Mouse (Mus musculus) naive thymus-derived CD4-positive, alpha-beta T cell, adult 2 months (primary cell): ENCODE data around the gene Olfr304.
"Not testable (repeated sequence)": the region's sequence is repeated elsewhere in the genome, so short reads cannot be mapped to it uniquely, and the experiment has no call there.

Source experiments
- DNase-seq: peaks from one replicate; pipeline ENCODE4 v3.0.0-alpha.2; 2011; ENCODE audit warnings: low read depth

Olfr304 gene

DNA sequence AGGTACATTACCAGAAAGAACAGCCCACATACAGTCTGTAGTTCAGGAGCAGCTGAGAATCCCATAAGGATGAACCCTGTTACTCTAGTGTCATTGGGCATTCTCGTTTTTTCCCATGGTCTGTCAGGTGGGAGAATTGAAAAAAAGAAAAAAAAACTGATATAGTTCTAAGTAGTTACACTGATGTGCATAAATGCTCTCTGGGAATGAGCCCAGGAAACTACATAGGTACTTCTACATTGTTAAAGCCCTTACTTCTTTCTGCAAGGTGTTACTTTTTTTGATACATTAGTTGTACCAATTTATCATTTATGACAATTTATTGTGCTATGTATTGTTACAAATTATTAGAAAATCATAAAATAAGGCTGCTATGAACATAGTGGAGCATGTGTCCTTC lies at the start of gene Olfr304:
Gene Olfr304 (minus strand): TSS at position 101 of the 400 bp plus-strand sequence.
- DNase-seq, result no peak

DNA sequence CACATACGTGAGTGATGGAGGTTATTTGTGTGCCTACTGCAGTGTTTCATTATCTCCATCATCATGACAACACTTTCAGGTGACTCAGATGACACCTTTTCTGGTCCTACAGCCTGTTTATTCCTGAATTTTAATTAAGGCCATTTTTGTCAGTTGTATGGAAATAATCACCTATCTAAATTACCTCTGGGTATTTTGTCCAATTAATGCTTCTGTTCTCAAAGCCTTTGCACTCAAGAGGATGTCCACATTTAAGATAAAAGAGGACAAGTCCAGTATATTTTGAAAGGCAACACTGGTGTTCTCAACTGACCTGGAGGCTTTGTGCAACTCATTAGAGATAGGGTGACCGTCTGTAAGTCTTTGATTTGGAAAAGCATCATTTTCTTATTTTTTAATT lies 17.1 kb upstream of the Olfr304 start, which contains the start of gene Olfr301:
Gene Olfr301 (plus strand): TSS at position 301 of the 400 bp plus-strand sequence.
- no peak for DNase-seq

DNA sequence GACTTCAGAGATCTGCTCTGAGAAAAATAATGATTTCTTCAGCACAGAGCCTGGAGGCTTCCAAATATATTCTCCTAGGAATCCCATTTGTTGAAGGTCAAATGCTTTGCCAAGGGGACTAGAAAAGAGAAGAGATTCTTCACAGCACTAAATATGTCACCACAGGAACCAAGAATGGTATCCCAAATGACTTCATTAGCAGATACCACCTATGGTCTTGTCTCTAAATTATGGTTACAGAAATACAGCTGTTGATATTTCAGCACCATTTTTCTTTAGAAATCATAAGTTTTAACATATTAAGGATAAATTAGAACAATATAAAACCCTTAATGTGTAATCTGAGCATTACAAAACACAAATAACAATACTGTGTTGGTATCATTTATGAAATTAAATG lies 11.2 kb upstream of the Olfr304 start, which contains the start of gene Olfr303:
Gene Olfr303 (minus strand): TSS at position 101 of the 400 bp plus-strand sequence.
- DNase-seq, result no peak

DNA sequence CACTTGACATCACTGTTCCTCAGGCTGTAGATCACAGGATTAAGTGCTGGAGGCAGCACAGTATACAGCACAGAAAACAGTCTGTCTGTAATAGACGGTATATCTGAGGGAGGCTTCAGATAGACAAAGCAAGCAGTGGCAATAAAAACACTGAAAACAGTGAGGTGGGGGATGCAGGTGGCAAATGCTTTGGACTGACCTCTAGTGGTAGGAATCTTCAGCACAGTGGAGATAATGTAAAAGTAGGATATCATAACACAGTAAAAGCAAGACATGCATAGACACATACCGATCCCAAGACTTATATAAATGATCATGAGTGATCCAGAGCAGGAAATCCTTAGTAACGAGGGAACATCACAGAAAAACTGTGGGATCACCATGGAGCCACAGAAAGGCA lies 689 bp downstream of the Olfr304 start:
- DNase-seq, result no peak

DNA sequence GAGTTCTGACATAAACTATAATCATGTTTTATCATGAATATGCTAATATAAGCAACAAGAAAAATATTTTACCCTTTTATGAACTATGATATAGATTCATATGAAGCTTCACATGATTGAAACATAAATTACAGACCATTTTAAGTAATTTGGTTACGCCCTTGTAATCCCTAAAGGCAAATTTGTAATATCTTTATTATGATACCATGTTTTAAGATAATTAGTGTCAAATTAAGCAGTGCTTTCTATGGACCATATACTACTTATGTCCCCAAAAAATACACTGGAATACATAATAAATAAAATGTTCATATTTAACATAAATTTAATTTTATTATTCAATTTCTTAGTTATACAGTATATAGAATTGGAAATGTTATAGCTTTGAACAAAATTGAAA lies 19.6 kb downstream of the Olfr304 start, which contains the start of gene Olfr305:
Gene Olfr305 (minus strand): TSS at position 101 of the 400 bp plus-strand sequence.
- no peak for DNase-seq

DNA sequence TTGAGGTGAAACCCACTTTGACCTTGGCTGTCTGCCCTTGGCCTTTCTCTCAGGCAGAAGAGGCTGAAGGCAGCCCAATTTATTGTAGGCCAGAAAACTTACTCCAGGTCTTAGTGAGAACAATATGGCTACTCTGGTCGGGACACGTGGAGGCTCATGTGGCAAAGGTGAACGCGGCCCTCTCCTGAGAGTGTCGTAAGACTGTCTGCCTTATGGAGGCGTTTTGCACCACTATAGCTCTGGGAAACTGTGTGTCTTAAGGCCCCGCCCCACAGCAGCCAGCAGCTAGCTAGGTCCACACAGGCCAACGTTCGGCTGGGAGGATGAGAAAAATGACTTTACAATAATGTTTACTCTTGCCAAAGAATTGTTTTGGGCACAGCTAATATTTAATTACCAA lies 40.2 kb downstream of the Olfr304 start:
- not testable (repeated sequence) for DNase-seq

DNA sequence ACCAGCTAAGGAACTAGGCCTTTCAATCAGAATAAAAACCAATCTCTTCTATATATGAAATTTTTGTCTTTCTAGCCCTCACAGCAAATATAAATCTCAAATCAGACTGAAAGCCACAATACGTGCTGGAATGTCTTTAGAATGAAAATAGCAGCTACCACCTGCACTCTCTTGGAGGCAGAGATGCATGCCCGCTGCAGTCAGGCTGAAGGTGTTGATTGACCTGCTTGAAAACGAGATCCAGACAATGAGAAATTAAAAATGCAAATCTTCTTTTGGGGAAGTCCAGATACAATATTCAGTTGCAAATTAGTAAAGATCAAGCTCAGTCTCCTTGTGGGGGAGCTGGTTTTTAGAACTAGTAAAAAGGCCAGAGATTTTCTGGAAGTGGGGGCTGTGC lies 42.2 kb downstream of the Olfr304 start:
- DNase-seq, result no peak

DNA sequence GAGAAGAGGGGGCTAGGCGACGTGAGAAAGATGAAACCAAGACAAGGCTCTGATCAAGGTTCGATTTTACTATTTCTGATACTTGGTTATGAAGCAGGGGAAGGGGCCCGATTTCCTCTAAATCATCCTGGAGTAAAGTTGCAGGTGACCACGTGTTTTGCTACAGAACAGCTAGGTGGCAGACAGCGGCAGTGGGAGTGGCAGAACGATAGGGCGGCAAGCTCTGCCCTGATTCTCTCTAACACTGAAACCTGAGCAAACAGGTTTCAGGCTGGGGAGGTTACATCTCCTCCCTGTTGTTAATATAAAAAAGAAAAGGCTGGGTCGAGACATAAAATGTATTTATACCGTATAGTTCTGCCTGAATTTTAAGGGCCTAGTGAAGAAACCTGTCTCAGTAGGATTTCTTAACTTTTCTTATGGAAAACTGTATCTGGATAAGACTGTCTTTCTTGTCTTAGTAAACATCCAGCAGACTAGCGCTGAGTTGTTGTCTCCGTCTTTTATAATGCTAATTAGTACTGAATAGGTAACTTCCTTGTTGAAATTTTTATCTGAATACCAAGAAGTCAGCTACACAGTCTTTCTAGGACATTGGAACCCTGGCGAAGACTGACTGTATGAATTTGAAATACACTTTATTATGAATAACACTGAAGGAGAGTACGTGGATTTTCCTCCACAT lies 43.4 kb downstream of the Olfr304 start:
- DNase-seq, result no peak

DNA sequence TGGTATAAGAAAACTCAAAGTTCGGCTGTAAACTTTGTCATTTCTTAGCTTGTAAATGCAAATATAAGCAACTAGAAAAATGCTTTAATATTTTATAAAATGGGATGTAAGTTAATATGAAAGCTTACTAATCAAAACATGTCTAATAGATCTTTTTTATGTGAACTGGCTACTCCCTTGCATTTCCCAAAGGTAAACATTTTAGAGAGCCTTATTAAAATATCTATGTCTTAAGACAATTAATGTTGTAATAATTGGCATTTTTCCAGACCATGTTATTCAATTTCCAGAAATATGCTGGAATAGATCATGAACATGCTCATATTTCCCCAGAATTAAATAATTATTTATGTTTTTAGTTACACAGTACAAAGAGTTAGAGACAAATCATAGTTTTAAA lies 49.0 kb downstream of the Olfr304 start, which contains the start of gene Olfr307:
Gene Olfr307 (minus strand): TSS at position 101 of the 400 bp plus-strand sequence.
- no peak for DNase-seq
